Mouse (Mus musculus) heart, adult 2 months (tissue): ENCODE results near the gene Gnao1.

ENCODE experiments used
- CTCF ChIP-seq: fragments of 200-600 bp; IDR thresholded peaks from 2 replicates; pipeline ENCODE4 v1.8.1; 2022; ENCODE audit warnings: antibody characterized with exemption, mild to moderate bottlenecking, moderate library complexity
- POLR2A ChIP-seq: fragments of 200-500 bp; IDR thresholded peaks from 2 replicates; pipeline ENCODE4 v1.6.1; 2011; ENCODE audit warnings: mild to moderate bottlenecking, low read depth, low read length, control low read depth; ENCODE audit not compliant: insufficient read depth

- TF ChIP-seq POLR2A (no peak), CTCF (no peak)
Observed at GRCm38 (mm10) chr8:93810859-93811602, 1.3 kb downstream of the Gnao1 start.
